Mouse (Mus musculus) hindbrain, embryonic 10.5 days (tissue): ENCODE data around the gene Cobll1. TPM values are rescaled to one million over a fixed set of nuclear protein-coding genes. Genes with fewer than 3 reads are reported as not detected.

Experiments used
- DNase-seq: peaks from one replicate; pipeline ENCODE4 v3.0.0-alpha.2; 2017; ENCODE audit warnings: low spot score
- H3K27ac ChIP-seq: fragments of 300-500 bp; sonication (generic); 2 replicates; pipeline ENCODE4 v1.5.1; 2016; ENCODE audit warnings: mild to moderate bottlenecking, moderate library complexity
- H3K27me3 ChIP-seq: fragments of 300-500 bp; sonication (generic); 2 replicates; pipeline ENCODE4 v1.6.1; 2016; ENCODE audit warnings: mild to moderate bottlenecking; ENCODE audit not compliant: poor library complexity, insufficient read depth, severe bottlenecking
- H3K36me3 ChIP-seq: fragments of 300-500 bp; sonication (generic); 2 replicates; pipeline ENCODE4 v1.6.1; 2016; ENCODE audit warnings: mild to moderate bottlenecking, moderate library complexity
- H3K4me1 ChIP-seq: fragments of 300-500 bp; sonication (generic); replicated peaks from 2 replicates; pipeline ENCODE4 v1.6.1; 2016; ENCODE audit warnings: mild to moderate bottlenecking
- H3K4me3 ChIP-seq: fragments of 300-500 bp; sonication (generic); 2 replicates; pipeline ENCODE4 v1.5.1; 2016; ENCODE audit warnings: mild to moderate bottlenecking, moderate library complexity
- H3K9me3 ChIP-seq: fragments of 300-500 bp; sonication (generic); 2 replicates; pipeline ENCODE4 v1.6.1; 2016; ENCODE audit warnings: mild to moderate bottlenecking, moderate library complexity
- WGBS: fragments of 180-500 bp; shearing (Covaris S2); methylation state at CpG from one replicate; pipeline ENCODE4 v1.1.7; 2016; 5-methylcytosine and 5-hydroxymethylcytosine counted together
- polyA plus RNA-seq: library from polyadenylated mRNA; unstranded; fragments of >200 nt; fragmentation: Nextera tagmentation; extraction: Ambion mirVana; gene quantifications from 2 replicates; pipeline ENCODE4 v1.2.1, GENCODE M21; 2016

Gene Cobll1
- polyA plus RNA-seq, 1 experiment from 2014 or later, result 2.5 TPM

DNA sequence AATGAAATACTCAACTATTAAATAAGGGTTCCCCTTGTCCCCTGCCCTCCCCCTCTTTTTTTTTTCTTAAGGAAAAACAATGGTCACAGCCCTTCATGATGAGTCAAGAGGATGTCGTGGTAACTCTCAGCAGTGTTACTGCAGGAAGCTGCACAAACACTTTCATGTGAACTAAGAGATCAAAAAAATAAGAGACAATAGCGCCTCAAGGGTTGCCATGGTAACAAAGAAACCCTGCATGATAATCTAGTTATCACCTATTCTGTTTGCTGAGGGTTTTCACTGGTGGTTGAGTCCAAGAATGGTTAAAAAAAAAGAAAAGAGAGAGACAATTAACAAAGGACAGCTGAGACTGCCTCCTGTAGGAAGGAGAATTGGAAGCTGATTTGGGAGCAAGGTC lies 56.5 kb downstream of the Cobll1 start:
- WGBS, result 32% methylated on average over 2 of the region's 2 CpGs
- no peak for DNase-seq
- no peaks in the 10 kb centered on the region for H3K9me3 ChIP-seq
- H3K4me1 ChIP-seq, result peaks cover 26% of the 10 kb centered on the region
- no peak overlapping the region for H3K4me3 ChIP-seq
- no peaks in the 10 kb centered on the region for H3K36me3 ChIP-seq
- no peaks in the 10 kb centered on the region for H3K27me3 ChIP-seq
- 0 out of 2 replicates have a peak overlapping the region, but pooled peaks have one; percentile 89 for H3K27ac ChIP-seq

DNA sequence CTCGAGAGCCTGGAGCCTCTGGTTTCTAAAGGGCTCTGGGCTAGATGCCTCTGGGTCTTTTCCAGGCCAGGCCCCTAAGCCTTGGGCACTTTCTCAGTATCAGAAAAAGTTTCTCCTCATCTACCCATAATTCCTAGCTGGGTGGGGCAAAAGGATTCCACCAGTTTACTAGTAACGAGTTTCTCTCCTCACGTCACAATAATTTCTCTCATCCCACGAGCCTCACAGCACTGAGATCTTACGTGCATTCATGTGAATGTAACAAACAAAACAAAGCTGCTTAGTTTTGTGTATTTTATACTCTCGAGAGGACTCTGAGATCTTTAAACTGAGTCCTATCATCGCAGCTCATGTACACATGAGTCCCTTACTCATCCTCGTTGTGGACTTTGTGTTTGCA lies 57.5 kb downstream of the Cobll1 start:
- Histone ChIP-seq H3K27ac (peak overlapping the region; percentile 89), H3K9me3 (no peaks in the 10 kb centered on the region), H3K4me3 (no peak overlapping the region), H3K4me1 (peaks cover 26% of the 10 kb centered on the region), H3K27me3 (no peaks in the 10 kb centered on the region), H3K36me3 (no peaks in the 10 kb centered on the region)
- 83% methylated on average over 8 of the region's 8 CpGs for WGBS
- DNase-seq, result no peak

DNA sequence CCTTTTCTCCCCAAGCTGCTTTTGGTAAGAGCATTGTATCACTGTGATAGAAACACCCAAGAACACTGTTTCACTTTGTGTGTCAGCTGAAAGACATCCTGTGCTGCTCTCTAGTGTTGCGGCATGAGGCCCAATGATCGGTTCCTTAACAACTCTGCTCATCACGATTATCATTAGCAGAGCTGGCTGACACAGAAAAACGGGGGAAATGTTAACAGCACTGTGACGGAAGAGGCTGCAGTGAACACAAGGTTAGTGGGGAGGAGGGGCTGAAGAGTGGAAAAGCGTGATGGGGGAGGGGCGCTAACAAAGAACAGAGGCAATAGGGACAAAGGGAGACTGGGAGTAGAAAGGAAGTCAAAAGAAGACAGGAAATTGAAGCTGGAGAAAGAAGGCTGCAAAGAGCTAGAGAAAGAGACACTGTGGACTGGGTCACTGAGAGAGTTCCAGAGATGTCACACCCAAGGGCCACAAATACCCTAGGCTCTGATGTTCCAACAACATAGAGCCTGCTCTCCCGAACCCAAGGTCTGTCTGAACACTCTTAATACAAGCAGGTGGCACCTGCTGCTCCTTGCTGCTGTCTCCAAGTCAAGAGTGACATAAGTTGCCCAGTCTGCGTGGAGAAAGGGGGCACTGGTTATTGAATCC lies 58.0 kb downstream of the Cobll1 start:
- WGBS, result 38% methylated on average over 9 of the region's 9 CpGs
- DNase-seq, result peak; percentile 59
- Histone ChIP-seq H3K27ac (peak overlapping the region; percentile 89), H3K9me3 (no peaks in the 10 kb centered on the region), H3K4me1 (peaks cover 26% of the 10 kb centered on the region), H3K4me3 (no peak overlapping the region), H3K36me3 (no peaks in the 10 kb centered on the region), H3K27me3 (no peaks in the 10 kb centered on the region)

DNA sequence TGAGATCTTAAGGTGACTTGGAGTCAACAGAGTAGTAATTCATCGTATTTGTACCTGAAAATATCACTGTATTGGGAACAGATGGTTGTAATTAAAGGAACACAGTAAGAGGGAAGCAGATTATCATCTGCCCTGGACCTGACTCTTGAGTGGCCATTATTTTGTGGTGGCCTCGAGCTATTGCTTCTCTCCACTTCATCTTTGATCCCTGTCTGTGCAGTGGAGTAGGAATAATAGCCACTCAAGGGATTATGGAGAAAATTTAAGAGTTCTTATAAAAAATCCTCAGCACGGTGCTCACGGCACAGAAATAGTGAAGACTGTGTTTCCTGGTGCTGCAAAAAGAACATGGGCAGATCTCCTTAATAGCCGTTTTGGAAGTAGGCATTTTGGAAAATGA lies 63.6 kb downstream of the Cobll1 start:
- 78% methylated on average over 5 of the region's 5 CpGs for WGBS
- Histone ChIP-seq H3K4me3 (no peak overlapping the region), H3K27me3 (no peaks in the 10 kb centered on the region), H3K36me3 (no peaks in the 10 kb centered on the region), H3K4me1 (peaks cover 1% of the 10 kb centered on the region; the same call in 1 of the 2 replicates), H3K27ac (no peak overlapping the region), H3K9me3 (no peaks in the 10 kb centered on the region)
- DNase-seq, result no peak

DNA sequence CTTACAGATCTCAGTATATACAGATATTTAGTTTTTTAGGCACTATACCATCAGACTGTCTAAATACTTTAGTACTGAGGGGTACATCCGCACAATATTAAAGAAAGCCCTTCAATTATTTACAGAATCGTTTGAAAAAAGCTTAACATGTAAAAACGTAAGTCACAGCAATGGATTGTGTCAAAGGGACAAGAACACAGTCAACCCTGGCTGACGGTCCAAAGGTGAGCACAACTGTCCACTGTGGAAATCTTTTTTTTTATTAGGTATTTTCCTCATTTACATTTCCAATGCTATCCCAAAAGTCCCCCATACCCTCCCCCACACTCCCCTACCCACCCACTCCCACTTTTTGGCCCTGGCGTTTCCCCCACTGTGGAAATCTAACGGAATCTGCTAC lies 67.1 kb downstream of the Cobll1 start:
- DNase-seq, result no peak
- 88% methylated on average over 6 of the region's 6 CpGs for WGBS
- H3K27me3 ChIP-seq, result no peaks in the 10 kb centered on the region
- no peaks in the 10 kb centered on the region for H3K4me1 ChIP-seq
- no peaks in the 10 kb centered on the region for H3K9me3 ChIP-seq
- H3K36me3 ChIP-seq, result no peaks in the 10 kb centered on the region
- H3K4me3 ChIP-seq, result no peak overlapping the region
- no peak overlapping the region for H3K27ac ChIP-seq

DNA sequence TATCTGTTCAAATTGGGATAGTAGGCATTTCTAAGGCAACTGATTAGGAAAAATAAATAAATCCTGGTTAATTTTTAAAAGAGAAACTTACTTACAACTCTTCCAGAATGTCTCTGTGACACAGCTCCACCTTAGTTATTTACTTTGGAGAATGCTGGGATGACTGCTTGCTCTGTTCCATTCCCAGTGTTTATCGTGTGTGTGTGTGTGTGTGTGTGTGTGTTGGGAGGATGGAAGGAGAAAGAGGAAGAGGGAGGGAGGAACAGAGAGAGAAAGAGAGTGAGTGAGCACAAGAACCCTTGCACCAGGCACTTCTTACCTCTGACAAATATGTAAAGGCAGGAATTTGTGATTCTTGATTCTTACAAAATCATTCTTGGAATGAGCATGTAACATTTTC lies 67.7 kb downstream of the Cobll1 start:
- Histone ChIP-seq H3K4me1 (no peaks in the 10 kb centered on the region), H3K36me3 (no peaks in the 10 kb centered on the region), H3K9me3 (no peaks in the 10 kb centered on the region), H3K27me3 (no peaks in the 10 kb centered on the region), H3K27ac (no peak overlapping the region), H3K4me3 (no peak overlapping the region)
- DNase-seq, result no peak
- 83% methylated on average over 1 of the region's 1 CpGs for WGBS

DNA sequence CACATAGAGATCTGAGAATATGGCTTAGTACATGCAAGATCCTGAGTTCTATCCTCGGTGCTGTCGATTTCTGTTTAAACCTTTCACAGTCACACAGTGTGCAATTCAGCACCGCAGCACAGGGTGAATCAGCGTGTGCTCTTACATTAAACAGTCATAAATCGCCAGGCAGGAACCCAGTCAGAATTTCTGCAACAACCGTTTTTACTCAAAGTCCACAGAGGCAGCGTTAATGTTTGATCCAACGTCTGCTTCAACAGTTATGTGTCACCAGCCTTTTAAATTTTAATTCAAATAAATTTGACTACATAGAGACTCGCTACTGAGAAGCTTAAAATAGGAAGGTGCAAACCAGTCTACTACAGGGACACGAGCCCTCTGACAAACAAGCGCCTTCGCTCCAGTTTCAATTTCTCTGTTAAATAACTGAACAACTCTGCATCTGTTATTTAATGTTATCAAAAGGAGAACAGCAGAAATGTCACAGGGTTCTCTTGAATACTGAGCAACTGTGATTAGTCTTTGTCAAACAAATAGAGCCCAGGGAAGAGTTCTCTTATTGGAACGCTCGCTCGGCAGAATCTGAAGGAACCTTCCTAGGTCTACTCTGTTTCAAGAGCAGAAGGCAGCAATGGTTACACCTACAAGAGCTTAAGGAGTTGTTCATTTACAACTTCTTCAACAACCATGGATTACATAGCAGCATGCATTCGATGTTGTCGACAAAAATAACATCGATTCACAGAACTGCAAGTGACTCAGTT lies 68.3 kb downstream of the Cobll1 start:
- WGBS, result 91% methylated on average over 18 of the region's 18 CpGs
- no peak for DNase-seq
- H3K36me3 ChIP-seq, result no peaks in the 10 kb centered on the region
- no peak overlapping the region for H3K27ac ChIP-seq
- no peaks in the 10 kb centered on the region for H3K27me3 ChIP-seq
- H3K9me3 ChIP-seq, result no peaks in the 10 kb centered on the region
- no peak overlapping the region for H3K4me3 ChIP-seq
- H3K4me1 ChIP-seq, result no peaks in the 10 kb centered on the region

DNA sequence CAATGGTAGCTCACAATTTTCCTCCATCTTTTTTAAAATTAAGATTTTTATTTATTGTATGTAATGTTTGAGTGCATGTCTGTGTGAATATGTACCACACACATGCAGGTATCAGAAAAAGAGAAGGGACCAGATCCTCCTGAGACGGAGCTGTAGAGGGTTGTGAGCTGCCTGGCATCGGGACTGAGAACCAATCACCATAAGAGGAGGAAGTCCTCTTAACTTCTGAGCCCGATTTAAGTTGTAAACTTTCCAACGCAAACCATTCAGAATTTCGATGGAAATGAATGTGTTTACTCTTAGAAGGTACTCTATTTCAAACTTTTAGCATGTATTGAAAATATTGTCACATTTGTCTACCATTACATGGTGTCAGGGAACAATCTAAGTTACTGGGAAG lies 68.9 kb downstream of the Cobll1 start:
- H3K9me3 ChIP-seq, result no peaks in the 10 kb centered on the region
- H3K36me3 ChIP-seq, result no peaks in the 10 kb centered on the region
- no peak overlapping the region for H3K27ac ChIP-seq
- no peak overlapping the region for H3K4me3 ChIP-seq
- WGBS, result 92% methylated on average over 5 of the region's 5 CpGs
- DNase-seq, result no peak
- no peaks in the 10 kb centered on the region for H3K4me1 ChIP-seq
- no peaks in the 10 kb centered on the region for H3K27me3 ChIP-seq

DNA sequence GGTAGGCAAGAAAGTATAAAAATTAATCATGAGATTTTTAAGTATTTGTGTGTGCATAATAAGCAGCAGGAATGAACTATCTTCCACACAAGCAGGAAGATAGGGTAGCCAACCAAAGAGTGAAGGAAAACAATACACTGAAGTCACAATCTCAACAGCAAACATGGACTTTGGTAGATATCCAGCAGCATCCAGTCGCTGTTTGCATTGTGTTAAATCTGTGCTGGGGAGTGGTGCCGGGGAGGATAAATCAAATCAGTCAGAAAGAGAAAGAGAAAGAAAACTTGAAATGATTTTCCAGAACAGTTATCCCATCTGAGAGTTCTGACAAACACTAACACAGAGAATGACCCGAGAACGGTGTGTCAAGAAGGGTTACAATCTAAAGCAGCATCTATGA lies 75.2 kb downstream of the Cobll1 start:
- no peaks in the 10 kb centered on the region for H3K36me3 ChIP-seq
- no peaks in the 10 kb centered on the region for H3K27me3 ChIP-seq
- no peaks in the 10 kb centered on the region for H3K9me3 ChIP-seq
- no peak overlapping the region for H3K4me3 ChIP-seq
- 93% methylated on average over 4 of the region's 4 CpGs for WGBS
- H3K27ac ChIP-seq, result no peak overlapping the region
- no peaks in the 10 kb centered on the region for H3K4me1 ChIP-seq
- DNase-seq, result no peak

DNA sequence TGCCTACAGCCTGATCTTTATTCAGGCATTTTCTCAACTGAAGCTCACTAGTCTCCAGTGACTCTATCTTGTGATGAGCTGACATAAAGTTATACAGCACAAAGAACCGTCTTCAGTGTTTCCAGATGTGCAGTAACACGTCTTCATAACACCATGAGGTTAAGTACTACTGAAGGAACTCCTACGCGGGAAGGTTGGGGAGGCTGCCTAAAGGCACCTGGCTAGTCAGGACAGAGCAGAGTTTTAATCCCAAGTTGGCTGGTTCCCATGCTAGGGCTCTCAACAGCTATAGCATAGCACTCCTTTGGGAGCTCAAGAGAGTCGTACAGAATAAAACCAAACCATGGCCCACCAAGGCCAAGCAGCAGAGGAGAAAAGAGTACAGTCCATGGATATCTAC lies 76.6 kb downstream of the Cobll1 start:
- Histone ChIP-seq H3K27ac (no peak overlapping the region), H3K4me3 (no peak overlapping the region), H3K36me3 (no peaks in the 10 kb centered on the region), H3K9me3 (no peaks in the 10 kb centered on the region), H3K4me1 (no peaks in the 10 kb centered on the region), H3K27me3 (no peaks in the 10 kb centered on the region)
- DNase-seq, result no peak
- WGBS, result 92% methylated on average over 5 of the region's 5 CpGs

DNA sequence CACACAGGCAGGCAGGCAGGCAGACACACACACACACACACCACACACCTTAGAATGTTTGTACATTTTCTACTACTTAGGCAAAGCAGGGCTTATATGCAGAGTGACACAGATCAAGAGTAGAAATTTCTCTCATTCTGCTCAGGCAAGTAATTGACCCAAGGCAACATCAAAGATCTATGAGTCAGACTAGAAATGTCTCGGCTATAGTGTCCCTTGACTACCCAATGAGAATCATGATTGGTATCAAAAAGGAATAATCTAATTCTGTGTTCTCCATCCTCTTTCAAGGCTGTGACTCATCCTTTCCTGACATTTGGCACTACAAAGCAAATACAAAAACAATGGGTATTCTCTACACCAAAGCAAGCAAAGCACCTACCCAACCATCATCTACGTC lies 77.5 kb downstream of the Cobll1 start:
- WGBS, result 90% methylated on average over 2 of the region's 2 CpGs
- no peak overlapping the region for H3K27ac ChIP-seq
- H3K9me3 ChIP-seq, result no peaks in the 10 kb centered on the region
- H3K4me3 ChIP-seq, result no peak overlapping the region
- H3K36me3 ChIP-seq, result no peaks in the 10 kb centered on the region
- no peak for DNase-seq
- H3K27me3 ChIP-seq, result no peaks in the 10 kb centered on the region
- H3K4me1 ChIP-seq, result no peaks in the 10 kb centered on the region

DNA sequence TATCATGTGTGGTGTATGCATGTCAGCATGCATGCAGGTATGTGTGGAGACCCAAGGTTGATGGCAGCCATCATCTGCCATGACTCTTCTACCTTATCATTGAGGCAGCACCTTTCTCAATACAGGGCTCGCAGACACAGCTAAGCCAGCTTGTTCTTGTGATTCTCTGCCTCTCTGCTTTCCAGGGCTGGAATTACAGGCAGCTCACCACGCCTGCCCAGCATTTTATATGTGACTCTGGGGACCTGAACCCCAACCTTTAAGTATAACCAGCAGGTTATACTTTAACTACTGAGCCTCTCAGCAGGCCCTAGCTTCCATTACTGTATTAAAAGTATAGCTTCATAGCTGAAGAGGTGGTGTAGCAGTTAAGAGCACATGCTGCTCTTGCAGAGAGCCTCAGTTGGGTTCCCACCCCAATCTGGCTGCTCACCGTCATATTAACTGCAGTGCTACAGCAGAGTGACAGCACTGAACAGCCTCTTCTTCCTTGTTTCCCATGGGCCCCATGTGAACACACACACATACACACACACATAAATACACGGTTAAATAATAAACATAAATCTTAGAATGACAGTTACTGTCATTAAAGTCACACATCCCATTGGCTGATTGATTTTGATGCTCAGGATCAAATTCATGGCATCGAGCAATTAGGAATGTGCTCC lies 81.1 kb downstream of the Cobll1 start:
- H3K4me3 ChIP-seq, result no peak overlapping the region
- WGBS, result 80% methylated on average over 5 of the region's 5 CpGs
- no peaks in the 10 kb centered on the region for H3K36me3 ChIP-seq
- no peaks in the 10 kb centered on the region for H3K4me1 ChIP-seq
- H3K9me3 ChIP-seq, result no peaks in the 10 kb centered on the region
- no peak overlapping the region for H3K27ac ChIP-seq
- no peaks in the 10 kb centered on the region for H3K27me3 ChIP-seq
- no peak for DNase-seq

DNA sequence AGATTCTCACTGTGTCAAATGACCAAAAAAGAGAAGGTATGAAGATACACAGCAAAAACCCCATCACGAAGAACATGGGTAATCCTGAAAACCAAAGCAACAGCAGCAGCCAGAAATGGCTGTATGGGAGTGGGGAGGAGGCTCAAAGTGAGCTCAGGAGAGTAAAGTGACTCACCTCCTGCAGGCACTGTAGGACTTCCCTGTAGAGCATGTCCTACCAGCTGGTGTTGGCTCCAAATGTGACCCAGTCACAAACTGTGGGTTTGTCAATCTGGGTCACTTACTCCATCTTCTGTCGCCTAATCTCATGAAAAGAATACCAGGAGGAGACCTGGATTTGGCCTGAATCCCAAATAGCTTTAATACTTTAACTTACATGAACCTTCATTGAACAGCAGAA lies 81.9 kb downstream of the Cobll1 start:
- Histone ChIP-seq H3K36me3 (no peaks in the 10 kb centered on the region), H3K4me3 (no peak overlapping the region), H3K9me3 (no peaks in the 10 kb centered on the region), H3K4me1 (no peaks in the 10 kb centered on the region), H3K27me3 (no peaks in the 10 kb centered on the region), H3K27ac (no peak overlapping the region)
- 87% methylated on average over 2 of the region's 2 CpGs for WGBS
- no peak for DNase-seq
